Mouse (Mus musculus) lung, adult 2 months (tissue): ENCODE data around the gene Bbx.

Experiments
- CTCF ChIP-seq: fragments of 200-500 bp; IDR thresholded peaks from 2 replicates; pipeline ENCODE4 v1.5.1; 2011; ENCODE audit warnings: mild to moderate bottlenecking, low read length, control low read depth; ENCODE audit not compliant: insufficient read depth
- POLR2A ChIP-seq: fragments of 200-500 bp; IDR thresholded peaks from 2 replicates; pipeline ENCODE4 v1.6.1; 2011; ENCODE audit warnings: low read depth, mild to moderate bottlenecking, control low read depth, low read length, borderline replicate concordance; ENCODE audit errors: extremely low read depth

DNA sequence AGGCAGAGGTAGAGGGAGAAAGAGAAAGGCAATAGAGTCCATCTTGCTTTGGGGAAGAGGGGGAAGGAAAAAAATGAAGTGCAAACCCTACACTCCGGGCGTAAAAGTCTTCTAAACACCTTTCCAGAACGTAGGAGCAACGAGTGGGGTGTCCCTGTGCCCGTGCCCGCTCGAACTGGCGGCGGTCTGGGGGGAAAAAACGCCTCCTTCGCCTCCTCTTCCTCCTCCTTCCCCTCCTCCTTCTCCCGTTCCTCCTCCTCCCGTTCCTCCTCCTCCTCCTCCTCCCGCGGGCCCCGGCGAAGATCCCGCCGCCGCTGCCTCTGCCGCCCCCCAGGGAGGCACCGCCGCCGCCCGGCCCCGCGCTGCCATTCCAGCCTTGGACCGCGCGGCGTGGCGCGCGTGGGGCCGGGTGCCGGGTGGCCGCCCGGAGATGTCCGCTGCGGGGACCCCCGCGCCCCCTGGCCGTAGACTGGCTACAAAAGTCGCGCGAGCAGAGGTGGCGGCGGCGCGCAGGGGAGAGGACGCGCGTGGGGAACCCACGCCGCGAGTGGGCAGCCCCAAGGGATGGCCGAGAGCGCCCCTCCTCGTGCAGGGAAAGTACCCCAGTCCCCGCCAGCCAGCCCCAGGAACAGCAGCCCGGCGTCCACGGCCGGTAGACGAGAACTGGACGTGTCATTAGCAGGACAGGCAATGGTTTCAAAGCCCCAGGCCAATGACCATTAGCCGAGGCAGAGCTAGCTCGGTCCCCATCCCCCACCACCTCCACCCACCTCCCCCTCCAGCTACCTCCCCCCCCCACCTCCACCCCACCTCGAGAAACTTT lies 2.3 kb downstream of the Bbx start:
- TF ChIP-seq CTCF = no peak
- TF ChIP-seq POLR2A = no peak
